Mouse (Mus musculus): ENCODE results near the gene Limch1. TPM values are rescaled to one million over a fixed set of nuclear protein-coding genes. Genes with fewer than 3 reads are reported as not detected.
A peak's percentile ranks its signal among the peaks of the same experiment; 100 is the strongest.

Gene Limch1
- total RNA-seq, 2 experiments from 2014 or later, result 117 TPM

DNA sequence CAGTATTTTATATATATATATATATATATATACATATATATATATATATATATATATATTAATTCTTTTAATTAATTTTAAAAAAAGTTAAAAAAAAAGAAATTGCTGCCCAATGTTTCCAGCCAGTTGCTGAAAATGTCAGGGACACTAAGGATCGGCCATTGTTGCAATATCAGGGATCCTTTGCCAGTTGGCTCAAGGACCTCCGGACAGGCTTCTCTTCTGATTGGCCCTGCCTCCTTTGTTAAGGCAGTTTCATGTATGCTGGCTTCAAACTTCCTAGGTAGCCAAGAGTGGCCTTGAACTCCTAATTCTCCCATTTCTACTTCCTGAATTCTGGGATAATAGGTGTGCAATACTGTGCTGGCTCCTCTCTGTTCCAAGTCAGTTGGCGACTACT lies 6.3 kb upstream of the Limch1 start:
- DNase-seq, result no peak
- intact Hi-C loops (cut with DNase I; ENCODE audit: low total_unique reads), result no loop called here

DNA sequence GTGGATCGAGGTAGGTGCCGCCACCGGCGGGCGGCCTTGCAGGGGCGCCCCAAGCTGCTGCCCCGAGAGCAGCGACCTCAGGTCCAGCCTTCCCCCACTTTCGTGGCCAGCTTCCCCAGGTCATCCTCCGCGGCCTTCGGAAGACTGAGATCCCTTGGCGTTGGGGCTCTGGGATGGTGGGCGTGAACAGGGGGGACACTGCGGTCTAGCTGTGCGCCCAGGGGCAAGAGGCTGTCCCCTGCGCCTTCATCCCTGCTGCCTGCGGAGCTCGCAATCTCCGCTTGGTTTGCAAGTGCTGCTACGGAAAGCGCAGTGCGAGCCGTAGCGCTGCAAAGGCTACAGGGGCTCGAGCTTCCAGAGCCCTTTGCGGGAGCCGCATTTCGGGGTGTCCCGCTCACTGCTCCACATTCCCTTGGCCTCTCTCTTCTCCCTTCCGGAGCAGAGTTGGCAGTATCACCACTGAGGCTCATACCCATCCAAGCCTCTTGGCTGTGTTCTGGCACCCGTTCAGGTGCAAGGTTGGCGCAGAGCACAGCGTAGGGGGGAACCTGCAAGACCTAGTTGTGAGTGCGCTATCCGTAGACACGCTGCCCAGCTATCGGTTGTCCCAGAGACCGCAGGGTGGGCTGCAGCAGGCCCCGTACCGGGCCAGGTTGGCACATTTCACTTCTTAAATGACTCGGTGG lies 512 bp downstream of the Limch1 start:
- DNase-seq, result peak; percentile 59
- intact Hi-C loops (cut with DNase I; ENCODE audit: low total_unique reads), result no loop called here

DNA sequence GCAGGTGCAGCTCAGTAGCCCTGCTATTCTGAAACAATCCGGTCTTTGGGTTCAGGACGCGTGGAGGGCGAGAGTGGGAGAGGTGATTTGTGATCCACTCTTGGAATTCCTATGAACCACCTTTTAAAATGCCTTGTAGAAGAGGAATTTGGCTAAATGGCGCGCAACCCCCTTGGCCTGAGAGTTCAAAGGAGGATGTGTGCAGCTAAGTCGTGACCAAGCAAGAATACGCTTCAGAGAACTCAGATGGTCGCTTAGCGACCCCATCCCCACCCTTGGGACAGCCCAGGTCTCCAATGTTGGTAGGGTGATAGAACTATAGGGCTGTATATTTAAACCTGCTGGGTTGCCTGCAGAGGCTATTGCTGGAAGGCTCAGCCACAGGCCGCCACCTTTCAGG lies 1.1 kb downstream of the Limch1 start:
- DNase-seq, result no peak
- intact Hi-C loops (cut with DNase I; ENCODE audit: low total_unique reads), result no loop called here

DNA sequence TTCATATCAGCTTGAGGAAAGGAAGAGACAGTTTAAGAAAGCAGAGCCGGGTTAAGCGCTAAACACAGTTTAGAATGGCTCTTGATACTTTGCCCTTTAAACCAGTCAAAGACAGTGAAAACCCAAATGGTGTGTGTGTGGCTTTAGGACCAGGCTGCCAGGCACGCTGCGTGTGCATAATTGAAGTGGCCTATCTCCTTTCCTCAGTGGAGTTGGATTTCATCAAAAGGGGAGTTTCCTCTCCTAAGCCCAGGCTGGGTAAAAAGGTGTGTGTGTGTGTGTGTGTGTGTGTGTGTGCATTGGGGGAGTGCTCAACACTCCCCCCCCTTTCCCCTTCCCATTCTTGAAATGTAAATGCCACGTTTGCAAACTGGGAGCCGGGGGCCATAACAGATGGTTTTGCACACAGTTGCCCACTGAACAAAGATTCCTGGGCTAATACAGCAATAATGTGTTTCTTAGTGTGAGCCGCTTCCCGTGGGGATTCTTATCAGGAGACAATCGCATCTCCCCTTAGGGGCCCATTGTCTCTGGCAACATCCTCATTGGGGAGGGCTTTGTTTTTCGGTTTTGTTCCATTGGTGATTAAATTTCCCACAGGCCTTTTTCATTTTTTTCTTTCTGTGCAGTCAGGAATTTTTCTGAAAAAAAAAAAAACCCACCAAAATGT lies 2.3 kb downstream of the Limch1 start:
- intact Hi-C loops (cut with DNase I; ENCODE audit: low total_unique reads), result no loop called here
- no peak for DNase-seq

DNA sequence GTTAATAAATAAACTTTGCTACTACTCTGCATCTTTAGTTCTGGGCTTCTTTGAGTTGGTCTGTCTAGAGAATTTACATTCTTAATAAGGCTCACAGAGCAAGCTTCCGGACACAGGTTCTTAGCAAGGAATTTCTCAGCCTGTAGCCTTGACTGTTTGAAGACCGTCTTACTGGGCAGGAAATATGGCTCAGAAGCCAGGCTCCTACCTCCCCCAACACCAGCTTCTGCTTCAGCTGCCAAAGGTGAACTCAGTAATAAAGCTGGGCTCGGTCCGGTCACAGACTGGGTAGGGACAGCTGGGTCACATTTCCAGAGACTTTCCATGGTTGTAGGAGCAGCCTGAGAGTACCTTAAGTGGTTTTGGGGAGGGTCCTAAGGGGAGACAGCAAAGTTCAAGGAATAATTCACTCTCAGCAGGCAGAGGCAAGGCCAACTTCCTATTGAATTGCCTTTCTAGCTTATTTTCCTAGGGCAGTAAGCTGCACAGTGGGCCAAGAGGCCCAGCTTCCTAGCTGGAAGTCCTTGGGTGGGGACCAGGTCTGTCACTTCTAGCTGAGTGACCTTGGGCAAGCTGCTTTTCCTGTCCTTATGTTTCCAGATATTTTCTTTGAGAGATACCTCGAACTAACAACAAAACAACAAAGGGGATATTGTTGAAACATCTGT lies 3.0 kb downstream of the Limch1 start:
- DNase-seq, result no peak

DNA sequence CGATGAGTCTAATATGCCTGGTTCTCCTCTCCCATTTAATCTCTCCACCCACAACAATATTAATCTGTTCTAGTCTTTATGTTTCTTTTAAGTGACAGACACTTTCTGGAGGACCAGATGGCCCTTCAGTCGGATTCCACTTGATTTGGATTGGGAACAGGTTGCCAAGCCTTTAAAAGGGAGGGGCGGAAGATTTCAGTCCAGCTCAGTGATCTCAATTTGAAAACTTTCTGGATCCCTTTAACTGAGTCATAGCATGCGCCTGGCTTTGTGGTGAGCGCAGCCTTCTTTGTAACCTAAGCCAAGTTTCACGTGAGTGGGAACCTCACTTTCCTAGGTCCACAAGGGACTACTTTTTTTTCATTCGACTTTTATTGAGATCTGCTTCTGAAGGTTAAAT lies 5.0 kb downstream of the Limch1 start:
- no peak for DNase-seq
- intact Hi-C loops (cut with DNase I; ENCODE audit: low total_unique reads), result no loop called here

More for the DNA sequence above, 3.0 kb downstream of the Limch1 start:
- intact Hi-C loops (cut with DNase I; ENCODE audit: low total_unique reads), result no loop called here

DNA sequence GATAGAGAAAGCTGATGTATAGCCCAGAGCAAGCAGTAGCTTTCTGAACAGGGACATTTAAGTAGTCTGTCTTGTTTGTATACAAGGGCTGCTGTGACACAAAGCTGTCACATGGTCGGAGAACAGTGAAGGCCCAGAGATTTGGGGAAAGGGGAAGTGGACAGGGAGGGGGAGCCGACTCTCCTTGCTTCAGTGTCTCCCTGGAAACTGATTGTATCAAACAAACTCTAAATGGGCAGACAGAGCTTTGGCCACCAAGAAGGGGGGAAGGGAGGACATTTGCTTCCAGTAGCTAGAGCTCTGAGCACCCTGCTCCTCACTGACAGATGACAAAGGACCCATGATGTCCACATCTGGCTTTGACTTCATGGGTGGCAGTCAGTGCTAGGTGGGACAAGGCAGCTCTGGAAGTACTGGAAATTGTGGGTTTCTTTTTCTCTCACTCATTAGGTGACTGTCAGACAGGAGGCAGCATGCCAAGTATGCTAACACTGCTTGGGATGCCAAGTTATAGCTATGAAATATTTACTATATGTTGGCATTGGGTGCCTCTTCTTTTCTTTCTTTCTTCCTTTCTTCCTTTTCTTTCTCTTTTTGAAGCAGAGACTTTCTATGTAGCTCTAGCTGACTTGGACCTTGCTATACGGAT lies 5.8 kb downstream of the Limch1 start:
- intact Hi-C loops (cut with DNase I; ENCODE audit: low total_unique reads), result no loop called here

DNA sequence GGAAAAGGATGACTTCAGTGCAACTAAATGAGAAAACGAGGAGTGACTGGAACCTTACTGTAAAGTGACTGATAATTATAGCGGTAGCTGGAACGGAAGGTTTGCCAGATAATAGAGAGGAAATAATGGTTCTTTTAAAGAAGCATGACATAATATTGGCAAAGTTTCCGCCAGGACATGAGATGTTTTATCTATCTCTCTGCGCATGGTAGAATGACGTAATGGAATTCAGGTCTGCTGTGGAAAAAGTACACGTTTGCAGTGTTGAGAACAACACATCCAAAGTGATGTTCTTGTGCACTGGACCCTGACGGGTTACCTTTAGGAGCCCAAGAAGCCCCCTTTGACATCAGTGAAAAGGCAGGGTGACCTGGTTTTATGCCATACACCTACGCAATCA lies 8.0 kb downstream of the Limch1 start:
- intact Hi-C loops (cut with DNase I; ENCODE audit: low total_unique reads), result no loop called here

More for the DNA sequence above, 5.8 kb downstream of the Limch1 start:
- DNase-seq, result no peak

DNA sequence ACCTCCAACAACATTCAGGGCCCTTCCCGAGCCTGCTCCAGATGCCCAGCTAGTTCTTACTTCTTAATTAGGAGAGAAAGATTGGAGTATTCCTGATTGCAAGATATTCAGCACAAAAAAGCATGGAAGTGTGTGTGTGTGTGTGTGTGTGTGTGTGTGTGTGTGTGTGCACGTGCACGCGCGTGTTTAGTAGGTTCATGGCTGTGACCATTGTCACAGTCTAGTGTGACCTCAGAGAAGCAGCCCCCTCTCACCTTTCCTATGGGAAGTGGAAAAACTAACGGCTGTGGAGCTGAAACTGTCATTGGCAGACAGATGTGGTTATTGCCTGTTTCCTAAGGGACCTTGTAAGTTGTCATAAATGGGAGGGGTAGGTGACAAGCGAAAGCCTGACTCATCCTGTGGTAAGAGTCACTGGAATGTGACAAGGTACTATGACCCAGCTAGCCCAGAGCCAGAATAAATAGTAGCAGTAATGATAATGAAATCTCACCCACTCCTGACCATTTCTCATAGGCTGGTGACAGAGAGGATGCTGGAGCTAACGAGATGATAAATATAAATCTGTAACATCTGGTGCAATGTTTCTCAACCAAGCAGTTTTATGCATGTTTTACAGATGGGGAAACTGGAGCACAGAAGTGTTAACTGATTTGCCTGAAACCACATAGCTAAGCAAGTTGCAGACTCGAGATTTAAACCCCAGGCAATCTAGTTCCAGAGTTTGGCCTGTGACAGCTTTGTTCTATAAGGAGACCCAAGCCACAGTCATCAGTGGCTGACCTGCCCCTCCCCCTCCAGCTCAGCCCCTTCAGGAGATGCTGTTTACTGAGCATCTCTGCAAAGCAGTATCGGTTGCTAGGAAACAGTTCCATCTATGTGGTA lies 11.4 kb downstream of the Limch1 start:
- no peak for DNase-seq

More for the DNA sequence above, 8.0 kb downstream of the Limch1 start:
- DNase-seq, result no peak

DNA sequence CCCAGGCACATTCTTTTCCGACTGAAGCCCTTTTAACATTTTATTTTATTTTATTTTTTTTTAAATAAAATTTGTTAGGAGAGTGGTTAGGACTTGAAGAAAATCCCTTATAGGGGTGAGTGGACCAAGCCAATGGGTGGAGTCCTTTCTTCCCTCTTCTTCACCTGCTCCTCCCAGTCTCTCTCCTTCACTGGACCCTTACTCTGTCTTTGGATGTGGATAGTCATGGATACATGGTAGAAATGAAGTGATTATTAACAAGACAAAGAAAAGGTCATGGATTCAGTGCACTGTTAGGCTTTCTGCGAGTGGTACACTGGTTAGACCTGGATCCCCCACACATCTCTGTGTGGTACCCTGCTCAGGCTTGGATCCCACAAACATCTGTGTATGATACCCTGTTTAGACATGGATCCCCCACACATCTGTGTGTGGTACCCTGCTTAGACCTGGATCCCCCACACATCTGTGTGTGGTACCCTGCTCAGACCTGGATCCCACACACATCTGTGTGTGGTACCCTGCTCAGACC lies 12.1 kb downstream of the Limch1 start:
- intact Hi-C loops (cut with DNase I; ENCODE audit: low total_unique reads), result no loop called here
- DNase-seq, result no peak

More for the DNA sequence above, 11.4 kb downstream of the Limch1 start:
- intact Hi-C loops (cut with DNase I; ENCODE audit: low total_unique reads), result no loop called here

DNA sequence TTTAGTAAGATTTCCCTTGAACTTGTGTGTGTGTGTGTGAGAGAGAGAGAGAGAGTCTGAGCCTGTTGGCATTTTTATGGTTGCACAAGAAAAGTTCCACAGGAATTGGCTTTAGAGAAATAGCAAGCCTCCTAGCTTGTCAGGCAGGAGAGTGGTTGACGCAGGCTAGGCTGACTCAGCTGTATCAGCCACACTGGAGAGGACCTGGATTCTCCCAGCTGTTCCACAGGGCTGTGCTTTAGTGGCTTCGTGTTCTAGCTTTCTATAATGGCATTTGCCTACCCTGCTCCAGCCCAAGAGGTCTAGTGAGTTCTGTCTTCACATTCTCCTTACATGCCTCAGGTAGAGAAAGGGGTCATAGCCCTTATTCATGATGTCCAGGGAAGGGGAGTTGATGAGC lies 13.7 kb downstream of the Limch1 start:
- intact Hi-C loops (cut with DNase I; ENCODE audit: low total_unique reads), result no loop called here
- DNase-seq, result no peak

DNA sequence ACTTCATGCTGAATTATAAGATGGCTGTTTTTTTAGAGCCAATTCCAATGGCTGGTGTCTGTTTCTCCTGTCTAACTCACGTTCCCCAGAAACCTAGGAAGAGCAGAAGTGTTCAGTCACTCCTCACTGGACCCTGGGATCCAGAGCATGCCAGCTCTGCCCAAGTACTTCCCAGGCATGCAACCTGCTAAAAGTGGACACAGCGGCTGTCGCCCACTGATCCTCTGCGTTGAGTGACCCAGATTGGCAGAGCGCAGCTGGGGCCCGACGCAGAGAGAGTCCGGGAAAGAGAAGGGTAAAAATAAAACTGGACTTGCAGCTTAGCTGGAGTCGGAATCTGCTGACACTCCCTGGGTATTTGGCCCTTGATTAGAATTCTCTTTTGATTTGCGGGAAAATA lies 15.1 kb downstream of the Limch1 start:
- intact Hi-C loops (cut with DNase I; ENCODE audit: low total_unique reads), result no loop called here
- DNase-seq, result peak; percentile 58

DNA sequence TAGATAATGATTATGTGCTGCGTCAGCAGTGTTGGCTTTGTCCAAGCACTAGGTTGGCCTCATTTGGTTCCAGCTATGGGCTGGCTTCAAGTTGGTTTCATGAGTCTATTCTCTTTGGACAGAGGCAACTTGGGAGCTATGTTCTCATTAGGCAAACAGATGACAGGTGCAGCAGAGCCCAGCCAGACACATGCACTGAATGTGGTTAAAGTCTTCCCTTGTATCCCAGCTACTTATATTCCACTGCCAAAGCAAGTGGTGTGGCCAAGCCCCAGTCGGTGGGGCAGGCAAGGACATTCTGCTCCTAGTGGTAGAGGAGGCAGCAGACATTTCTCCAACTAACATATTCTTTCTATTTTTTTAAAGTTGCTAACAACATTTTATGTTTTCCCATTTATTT lies 16.4 kb downstream of the Limch1 start:
- peak; percentile 70 for DNase-seq

DNA sequence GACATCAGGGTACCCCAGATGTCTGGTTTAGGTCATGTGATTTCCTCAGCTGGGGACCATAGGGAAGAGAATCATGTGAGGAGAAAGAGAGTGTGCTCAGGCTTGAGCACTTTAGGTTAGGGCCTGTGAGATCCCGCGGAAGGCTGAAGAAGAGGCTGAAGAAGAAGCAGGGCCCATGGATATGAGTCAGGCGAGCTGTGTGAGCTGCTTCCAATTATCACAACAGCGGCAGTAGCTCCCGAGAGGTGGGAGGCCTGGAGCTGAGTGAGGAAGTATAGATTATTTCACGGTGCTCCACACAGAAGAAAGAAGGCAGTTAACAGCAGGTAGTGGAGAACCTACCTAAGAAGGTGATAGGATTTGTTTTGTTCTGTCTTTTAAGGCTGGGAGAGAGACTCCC lies 18.5 kb downstream of the Limch1 start:
- intact Hi-C loops (cut with DNase I; ENCODE audit: low total_unique reads), result no loop called here

More for the DNA sequence above, 16.4 kb downstream of the Limch1 start:
- intact Hi-C loops (cut with DNase I; ENCODE audit: low total_unique reads), result no loop called here

DNA sequence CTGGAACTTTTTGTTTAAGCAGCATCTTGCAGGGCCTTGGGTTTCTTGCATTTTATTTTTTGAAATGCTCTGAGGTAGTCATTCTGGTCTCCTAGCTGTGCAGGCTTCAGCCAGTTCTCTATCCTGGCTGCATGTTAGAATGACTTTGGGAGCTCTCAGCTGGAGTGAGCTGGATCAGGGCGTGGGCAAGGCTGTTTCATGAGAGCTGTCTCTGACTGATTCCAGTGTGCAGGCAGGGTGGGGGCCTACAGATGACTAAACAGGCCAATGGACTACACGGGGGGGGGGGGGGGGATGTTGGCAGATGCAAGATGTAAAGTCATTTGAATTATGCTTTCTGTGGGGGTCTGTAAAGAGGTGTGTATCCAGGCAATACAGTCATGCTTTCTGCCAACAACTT lies 20.3 kb downstream of the Limch1 start:
- intact Hi-C loops (cut with DNase I; ENCODE audit: low total_unique reads), result no loop called here
- DNase-seq, result no peak

More for the DNA sequence above, 18.5 kb downstream of the Limch1 start:
- DNase-seq, result no peak

DNA sequence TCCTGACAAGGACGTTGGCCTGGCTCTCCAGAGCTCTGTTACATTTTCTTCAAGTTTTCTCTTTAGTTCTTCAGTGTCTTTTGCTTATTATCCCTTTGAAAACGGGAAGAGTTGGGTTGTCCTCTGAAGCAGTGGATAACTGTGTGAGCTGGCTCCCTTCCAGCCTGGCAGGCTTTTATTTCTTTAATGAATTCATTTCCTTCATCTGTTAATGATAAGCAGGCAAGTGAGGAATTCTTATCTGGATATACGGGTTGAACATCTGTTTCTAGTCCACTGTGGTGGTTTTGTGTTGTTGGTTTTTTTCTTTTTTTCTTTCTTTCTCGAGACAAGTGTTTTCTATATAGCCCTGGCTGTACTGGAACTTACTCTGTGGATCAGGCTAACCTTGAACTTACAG lies 22.4 kb downstream of the Limch1 start:
- intact Hi-C loops (cut with DNase I; ENCODE audit: low total_unique reads), result no loop called here
- no peak for DNase-seq

DNA sequence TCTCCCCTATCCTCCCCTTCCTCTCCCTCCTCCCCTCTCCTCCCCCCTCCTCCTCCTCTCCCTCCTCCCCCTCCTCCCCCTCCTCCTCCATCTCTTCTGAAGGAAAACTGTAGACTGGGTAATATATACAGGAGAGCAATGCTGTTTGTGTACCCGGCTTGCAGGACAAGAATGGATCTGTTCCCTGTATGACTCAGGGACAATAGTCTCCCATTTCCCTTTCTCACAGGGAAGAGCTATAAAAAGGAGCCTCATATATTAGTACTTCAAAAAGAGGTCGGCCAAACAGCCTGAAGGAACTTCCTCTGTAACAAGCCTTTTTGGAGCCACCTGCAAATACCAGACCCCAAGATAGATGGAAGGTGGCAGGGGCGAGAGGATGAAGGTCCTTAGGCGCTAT lies 23.4 kb downstream of the Limch1 start:
- no peak for DNase-seq
- intact Hi-C loops (cut with DNase I; ENCODE audit: low total_unique reads), result no loop called here

DNA sequence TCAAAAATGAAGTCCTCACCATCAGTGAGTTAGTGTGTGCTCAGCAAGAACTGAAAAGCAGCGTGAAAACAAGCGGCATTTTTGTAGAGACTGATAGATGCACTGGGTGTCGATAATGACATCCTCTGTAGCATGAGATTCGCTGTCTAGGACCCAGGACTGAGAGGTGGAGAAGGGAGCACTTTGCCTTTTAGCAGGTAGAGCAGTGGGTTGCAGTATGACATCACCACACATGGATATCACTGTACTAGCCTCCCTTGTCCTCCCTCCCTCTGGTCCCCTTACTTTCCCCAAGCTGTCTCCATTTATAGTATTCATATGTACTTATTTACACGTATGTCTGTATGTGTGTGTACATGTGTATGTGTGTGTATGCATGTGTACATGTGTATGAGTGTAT lies 23.9 kb downstream of the Limch1 start:
- intact Hi-C loops (cut with DNase I; ENCODE audit: low total_unique reads), result no loop called here
- DNase-seq, result no peak
